Mouse (Mus musculus) Patski (cell line): ENCODE data around the gene Wdr74. TPM values are rescaled to one million over a fixed set of nuclear protein-coding genes. Genes with fewer than 3 reads are reported as not detected.
A peak's percentile ranks its signal among the peaks of the same experiment; 100 is the strongest.
"Not testable (repeated sequence)": the region's sequence is repeated elsewhere in the genome, so short reads cannot be mapped to it uniquely, and the experiment has no call there.

Experiments
- ATAC-seq: fragments of 100-300 bp; one replicate; pipeline ENCODE4 v1.8.0; 2021
- CTCF ChIA-PET: fragments of 350-600 bp; sonication (Branson Sonifier 250); formaldehyde crosslinking; loops from one replicate; lab custom pipeline; 2022; ENCODE audit warnings: inconsistent platforms; lab: Charles Lee
- POLR2A ChIA-PET: fragments of 350-600 bp; sonication (Branson Sonifier 250); formaldehyde crosslinking; loops from one replicate; lab custom pipeline; 2022; ENCODE audit warnings: antibody characterized with exemption, inconsistent platforms; lab: Charles Lee
- DNase-seq: peaks from one replicate; pipeline ENCODE4 v3.0.0-alpha.2; 2011; ENCODE audit warnings: low read depth, low spot score
- H3K27me3 ChIP-seq: fragments of 371-371 bp; one replicate; pipeline ENCODE4 v1.5.1; 2021
- CTCF ChIP-seq: fragments of 100-300 bp; IDR thresholded peaks from one replicate; pipeline ENCODE4 v1.5.1; 2021
- in situ Hi-C: fragments of 300-500 bp; cut with MboI; formaldehyde crosslinking; loops from 3 replicates; pipeline ENCODE4 v1.11.1; 2018; ENCODE audit warnings: low pct_unique_long_range_greater_than_20kb, mixed read lengths
- polyA plus RNA-seq: library from polyadenylated mRNA; unstranded; gene quantifications from one replicate; pipeline ENCODE4 v1.2.3, GENCODE M21; 2021

Wdr74 gene
- polyA plus RNA-seq, 1 experiment from 2014 or later = 64.7 TPM

- ChIA-PET CTCF (interaction anchor here (1.3 to 2.8 kb wide), 5 partner anchors 9 to 101 kb away, joined by 3 to 23 read pairs (median 5); partner anchors contain the start of gene Slc3a2), POLR2A (interaction anchor here (1.7 to 3.2 kb wide), 4 partner anchors 8 to 26 kb away, joined by 7 to 32 read pairs (median 13); partner anchors contain the start of genes 1700092M07Rik, Slc3a2 and Stx5a)
- in situ Hi-C loops = loop anchor here (25.0 kb wide), 1 partner anchor 1172 kb away; the partner anchor contains the start of gene Incenp
- ATAC-seq = no peak
- peak; percentile 63 for TF ChIP-seq CTCF
- no peak for DNase-seq
- H3K27me3 ChIP-seq = no peaks in the 10 kb centered on the region
These were observed 20.8 kb upstream of the Wdr74 start for GRCm38 (mm10) chr19:8714653-8715481.

GRCm38 (mm10) chr19:8715868-8716766, 19.5 kb upstream of the Wdr74 start:
- ATAC-seq (no peak), DNase-seq (no peak)
- in situ Hi-C loops = loop anchor here (25.0 kb wide), 1 partner anchor 1171 kb away; the partner anchor contains the start of gene Incenp
- ChIA-PET POLR2A (interaction anchor here (3.2 kb wide), 1 partner anchor 12 kb away, joined by 19 read pairs; no protein-coding TSS in a partner anchor), CTCF (interaction anchor here (3.1 kb wide), 1 partner anchor 10 kb away, joined by 12 read pairs; no protein-coding TSS in a partner anchor)
- no peaks in the 10 kb centered on the region for H3K27me3 ChIP-seq
- no peak for TF ChIP-seq CTCF

- POLR2A ChIA-PET = interaction anchor here (1.0 kb wide), 1 partner anchor 9 kb away, joined by 4 read pairs; no protein-coding TSS in a partner anchor
- in situ Hi-C loops = loop anchor here (25.0 kb wide), 1 partner anchor 1170 kb away; the partner anchor contains the start of gene Incenp
- ATAC-seq (no peak), DNase-seq (no peak)
- TF ChIP-seq CTCF = peak; percentile 8
- CTCF ChIA-PET = interaction anchor here (1.3 to 3.1 kb wide), 2 partner anchors 10 to 81 kb away, joined by 3 to 12 read pairs; no protein-coding TSS in a partner anchor
- no peaks in the 10 kb centered on the region for H3K27me3 ChIP-seq
These were observed 18.7 kb upstream of the Wdr74 start for GRCm38 (mm10) chr19:8716767-8717475.

GRCm38 (mm10) chr19:8718357-8718756, 17.3 kb upstream of the Wdr74 start:
- DNase-seq = no peak
- TF ChIP-seq CTCF = peak; percentile 92

GRCm38 (mm10) chr19:8719037-8719436, 16.6 kb upstream of the Wdr74 start:
- POLR2A ChIA-PET = not testable (repeated sequence)
- peak; percentile 57 for TF ChIP-seq CTCF

More at GRCm38 (mm10) chr19:8718357-8718756, 17.3 kb upstream of the Wdr74 start:
- ChIA-PET CTCF (interaction anchor here (0.7 to 3.1 kb wide), 18 partner anchors 8 to 390 kb away, joined by 3 to 15 read pairs (median 4); partner anchors contain the start of genes 1700092M07Rik and Nxf1), POLR2A (interaction anchor here (0.7 kb wide), 1 partner anchor 27 kb away, joined by 6 read pairs; no protein-coding TSS in a partner anchor)
- no peaks in the 10 kb centered on the region for H3K27me3 ChIP-seq
- no peak for ATAC-seq
- in situ Hi-C loops = loop anchor here (25.0 kb wide), 1 partner anchor 1169 kb away; the partner anchor contains the start of gene Incenp

GRCm38 (mm10) chr19:8721378-8721777, 14.2 kb upstream of the Wdr74 start:
- POLR2A ChIA-PET = interaction anchor here (0.6 to 3.6 kb wide), 3 partner anchors 8 to 387 kb away, joined by 3 to 32 read pairs (median 12); no protein-coding TSS in a partner anchor
- DNase-seq = no peak
- no peak for TF ChIP-seq CTCF
- no peak for ATAC-seq
- CTCF ChIA-PET = interaction anchor here (1.2 to 4.4 kb wide), 4 partner anchors 8 to 20 kb away, joined by 3 to 23 read pairs (median 4); no protein-coding TSS in a partner anchor
- H3K27me3 ChIP-seq = no peaks in the 10 kb centered on the region
- in situ Hi-C loops = loop anchor here (25.0 kb wide), 1 partner anchor 1166 kb away; the partner anchor contains the start of gene Incenp

More at GRCm38 (mm10) chr19:8719037-8719436, 16.6 kb upstream of the Wdr74 start:
- not testable (repeated sequence) for ATAC-seq, DNase-seq, H3K27me3 ChIP-seq
- in situ Hi-C loops = loop anchor here (25.0 kb wide), 1 partner anchor 1168 kb away; the partner anchor contains the start of gene Incenp
- CTCF ChIA-PET = interaction anchor here (1.2 to 3.1 kb wide), 12 partner anchors 7 to 390 kb away, joined by 3 to 15 read pairs (median 6); partner anchors contain the start of gene 1700092M07Rik

GRCm38 (mm10) chr19:8722021-8722420, 13.6 kb upstream of the Wdr74 start:
- no peak for DNase-seq
- CTCF ChIA-PET = interaction anchor here (1.2 to 4.4 kb wide), 4 partner anchors 9 to 20 kb away, joined by 3 to 23 read pairs (median 4); no protein-coding TSS in a partner anchor
- POLR2A ChIA-PET = interaction anchor here (0.6 to 3.6 kb wide), 4 partner anchors 9 to 387 kb away, joined by 3 to 32 read pairs (median 10); no protein-coding TSS in a partner anchor
- in situ Hi-C loops = loop anchor here (25.0 kb wide), 1 partner anchor 1165 kb away; the partner anchor contains the start of gene Incenp
- no peak for TF ChIP-seq CTCF
- H3K27me3 ChIP-seq = no peaks in the 10 kb centered on the region
- no peak for ATAC-seq

- CTCF ChIA-PET = interaction anchor here (0.7 to 4.4 kb wide), 5 partner anchors 9 to 28 kb away, joined by 3 to 23 read pairs (median 3); no protein-coding TSS in a partner anchor
- ATAC-seq = no peak
- DNase-seq = no peak
- in situ Hi-C loops = loop anchor here (25.0 kb wide), 1 partner anchor 1165 kb away; the partner anchor contains the start of gene Incenp
- H3K27me3 ChIP-seq = no peaks in the 10 kb centered on the region
- POLR2A ChIA-PET = interaction anchor here (0.9 to 3.6 kb wide), 6 partner anchors 9 to 97 kb away, joined by 3 to 32 read pairs (median 6); partner anchors contain the start of genes Hnrnpul2 and Ttc9c
- no peak for TF ChIP-seq CTCF
These were observed 13.1 kb upstream of the Wdr74 start for GRCm38 (mm10) chr19:8722559-8722906.
